Mouse (Mus musculus) intestine, embryonic 15.5 days (tissue): ENCODE measurements at regions not wholly inside any gene's neighbourhood (a gene's known extent, or its start where the extent isn't known, plus 50 kb on each side); places are given as distances from the start of the nearest gene placed in this dataset.

Experiments
- ATAC-seq: fragments of 200-750 bp; cut with Nextera tagmentation; 2 replicates; pipeline ENCODE4 v1.8.0; 2017; ENCODE audit warnings: moderate TSS enrichment, moderate library complexity
- H3K27ac ChIP-seq: fragments of 300-500 bp; sonication (generic); 2 replicates; pipeline ENCODE4 v1.5.1; 2015; ENCODE audit warnings: mild to moderate bottlenecking, inconsistent platforms
- H3K27me3 ChIP-seq: fragments of 300-500 bp; sonication (generic); replicated peaks from 2 replicates; pipeline ENCODE4 v1.6.1; 2015; ENCODE audit warnings: inconsistent platforms
- H3K36me3 ChIP-seq: fragments of 300-500 bp; sonication (generic); 2 replicates; pipeline ENCODE4 v1.6.1; 2015; ENCODE audit warnings: inconsistent platforms
- H3K4me1 ChIP-seq: fragments of 300-500 bp; sonication (generic); replicated peaks from 2 replicates; pipeline ENCODE4 v1.6.1; 2015; ENCODE audit warnings: inconsistent platforms
- H3K4me2 ChIP-seq: fragments of 300-500 bp; sonication (generic); replicated peaks from 2 replicates; pipeline ENCODE4 v1.6.1; 2015; ENCODE audit warnings: mild to moderate bottlenecking, inconsistent platforms
- H3K4me3 ChIP-seq: fragments of 300-500 bp; sonication (generic); replicated peaks from 2 replicates; pipeline ENCODE4 v1.5.1; 2015; ENCODE audit warnings: inconsistent platforms
- H3K9ac ChIP-seq: fragments of 300-500 bp; sonication (generic); 2 replicates; pipeline ENCODE4 v1.6.1; 2015; ENCODE audit warnings: inconsistent platforms
- H3K9me3 ChIP-seq: fragments of 300-500 bp; sonication (generic); 2 replicates; pipeline ENCODE4 v1.6.1; 2016; ENCODE audit warnings: inconsistent platforms
- WGBS: fragments of 180-500 bp; shearing (Covaris S2); methylation state at CpG from one replicate; pipeline ENCODE4 v1.1.7; 2015; 5-methylcytosine and 5-hydroxymethylcytosine counted together

DNA sequence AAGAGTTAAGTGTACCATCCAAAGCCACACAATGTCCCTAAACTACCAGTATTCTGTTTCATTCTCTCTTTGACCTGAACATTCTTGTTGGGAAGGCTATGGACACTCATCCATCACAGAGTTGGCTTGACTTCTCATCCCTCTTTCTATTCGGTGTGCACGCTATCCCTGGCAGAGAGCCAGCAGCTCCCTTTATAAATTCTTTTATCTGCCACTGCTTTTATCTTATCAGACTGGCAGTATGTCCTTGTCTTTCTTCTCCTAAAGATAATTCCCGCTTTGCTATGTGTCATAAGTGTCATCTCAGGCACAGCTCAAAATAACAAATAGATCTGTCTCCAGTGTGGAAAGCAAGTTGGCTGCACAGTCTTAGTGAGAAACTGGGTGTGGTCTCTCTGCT lies 106.6 kb upstream of the Lipc start:
- Histone ChIP-seq H3K4me3 (no peak overlapping the region), H3K27ac (no peak overlapping the region), H3K36me3 (no peaks in the 10 kb centered on the region), H3K27me3 (no peaks in the 10 kb centered on the region), H3K4me1 (0 out of 2 replicates have a peak, but pooled peaks cover 3% of the 10 kb centered on the region), H3K4me2 (no peak overlapping the region), H3K9ac (no peak overlapping the region), H3K9me3 (no peaks in the 10 kb centered on the region)
- no peak for ATAC-seq
- 32% methylated on average over 3 of the region's 3 CpGs for WGBS

GRCm38 (mm10) chr9:71056836-71057235 lies 104.8 kb upstream of the Lipc start:
- H3K9me3 ChIP-seq: no peaks in the 10 kb centered on the region
- no peak for ATAC-seq
- WGBS: 80% methylated on average over 3 of the region's 3 CpGs
- no peak overlapping the region for H3K4me2 ChIP-seq
- H3K9ac ChIP-seq: no peak overlapping the region
- no peaks in the 10 kb centered on the region for H3K36me3 ChIP-seq
- H3K4me3 ChIP-seq: no peak overlapping the region
- H3K27ac ChIP-seq: no peak overlapping the region
- no peaks in the 10 kb centered on the region for H3K27me3 ChIP-seq
- H3K4me1 ChIP-seq: 0 out of 2 replicates have a peak, but pooled peaks cover 3% of the 10 kb centered on the region

- Histone ChIP-seq H3K27me3 (no peaks in the 10 kb centered on the region), H3K4me3 (no peak overlapping the region), H3K4me1 (no peaks in the 10 kb centered on the region), H3K9ac (no peak overlapping the region), H3K27ac (no peak overlapping the region), H3K36me3 (no peaks in the 10 kb centered on the region), H3K9me3 (no peaks in the 10 kb centered on the region), H3K4me2 (no peak overlapping the region)
- WGBS: 41% methylated on average over 1 of the region's 1 CpGs
- no peak for ATAC-seq
Observed at GRCm38 (mm10) chr9:71043899-71044298, 91.9 kb upstream of the Lipc start.

GRCm38 (mm10) chr9:71035286-71035685 lies 83.3 kb upstream of the Lipc start:
- no peak for ATAC-seq
- H3K4me2 ChIP-seq: no peak overlapping the region

GRCm38 (mm10) chr9:71032156-71032555 lies 80.1 kb upstream of the Lipc start:
- no peaks in the 10 kb centered on the region for H3K36me3 ChIP-seq
- no peak overlapping the region for H3K27ac ChIP-seq
- no peaks in the 10 kb centered on the region for H3K9me3 ChIP-seq
- ATAC-seq: no peak
- no peak overlapping the region for H3K9ac ChIP-seq
- 0 out of 2 replicates have a peak, but pooled peaks cover 3% of the 10 kb centered on the region for H3K4me1 ChIP-seq
- no peak overlapping the region for H3K4me2 ChIP-seq
- H3K27me3 ChIP-seq: no peaks in the 10 kb centered on the region
- no peak overlapping the region for H3K4me3 ChIP-seq

More at GRCm38 (mm10) chr9:71035286-71035685, 83.3 kb upstream of the Lipc start:
- Histone ChIP-seq H3K27ac (no peak overlapping the region), H3K4me1 (no peaks in the 10 kb centered on the region), H3K27me3 (no peaks in the 10 kb centered on the region), H3K4me3 (no peak overlapping the region), H3K9ac (no peak overlapping the region), H3K9me3 (no peaks in the 10 kb centered on the region), H3K36me3 (no peaks in the 10 kb centered on the region)
- WGBS: 72% methylated on average over 6 of the region's 6 CpGs

- Histone ChIP-seq H3K27me3 (no peaks in the 10 kb centered on the region), H3K27ac (no peak overlapping the region), H3K4me1 (0 out of 2 replicates have a peak, but pooled peaks cover 3% of the 10 kb centered on the region), H3K9me3 (no peaks in the 10 kb centered on the region), H3K9ac (no peak overlapping the region), H3K4me2 (no peak overlapping the region), H3K4me3 (no peak overlapping the region), H3K36me3 (no peaks in the 10 kb centered on the region)
- peak; percentile 92 for ATAC-seq
- WGBS: 43% methylated on average over 3 of the region's 3 CpGs
Observed at GRCm38 (mm10) chr9:71030203-71030921, 78.3 kb upstream of the Lipc start.

GRCm38 (mm10) chr9:71028102-71028501 lies 76.1 kb upstream of the Lipc start:
- Histone ChIP-seq H3K27me3 (no peaks in the 10 kb centered on the region), H3K4me3 (no peak overlapping the region), H3K27ac (no peak overlapping the region), H3K9ac (no peak overlapping the region), H3K4me2 (no peak overlapping the region), H3K4me1 (0 out of 2 replicates have a peak, but pooled peaks cover 3% of the 10 kb centered on the region), H3K36me3 (no peaks in the 10 kb centered on the region), H3K9me3 (no peaks in the 10 kb centered on the region)
- no peak for ATAC-seq
- 83% methylated on average over 2 of the region's 2 CpGs for WGBS

DNA sequence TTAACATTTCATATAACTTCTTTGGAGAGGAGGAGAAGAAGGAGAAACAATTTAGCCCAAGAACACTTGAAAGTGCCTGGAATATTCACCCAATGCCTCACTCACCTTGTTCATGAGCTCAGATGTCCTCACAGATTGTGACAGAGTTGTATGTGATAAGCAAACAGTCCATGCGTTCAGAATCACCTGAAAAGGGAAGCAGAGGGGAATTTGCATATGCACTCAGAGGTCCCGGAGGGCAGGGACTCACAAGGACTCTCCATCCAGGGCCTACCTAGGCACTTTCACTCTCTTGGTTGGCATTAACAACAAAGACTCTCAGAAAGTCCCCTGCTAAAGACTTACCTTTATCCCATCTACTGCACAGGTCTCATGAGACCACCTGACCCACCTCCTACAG lies 75.6 kb upstream of the Lipc start:
- Histone ChIP-seq H3K27ac (no peak overlapping the region), H3K4me1 (0 out of 2 replicates have a peak, but pooled peaks cover 3% of the 10 kb centered on the region)
- 62% methylated on average over 2 of the region's 2 CpGs for WGBS

DNA sequence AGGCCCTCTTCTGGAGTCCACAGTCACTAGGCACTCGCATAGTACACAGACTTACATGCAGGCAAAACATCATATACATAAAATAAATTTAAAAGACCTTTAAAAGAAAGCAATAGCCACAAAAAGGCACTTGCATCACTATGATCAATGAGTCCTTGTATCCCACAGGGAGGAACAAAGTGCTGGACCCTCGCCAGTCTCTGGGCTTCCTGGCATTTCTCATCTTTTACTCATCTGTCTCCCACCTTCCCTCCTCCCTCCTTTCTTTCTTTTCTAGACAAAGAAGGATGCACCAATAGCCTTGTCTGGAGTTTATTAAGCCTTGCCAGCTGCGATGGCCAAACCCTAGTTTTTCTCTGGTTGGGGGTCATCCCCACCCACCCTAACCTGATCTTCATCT lies 73.2 kb upstream of the Lipc start:
- Histone ChIP-seq H3K9ac (no peak overlapping the region), H3K27me3 (no peaks in the 10 kb centered on the region), H3K4me3 (no peak overlapping the region), H3K4me2 (no peak overlapping the region), H3K27ac (no peak overlapping the region), H3K36me3 (no peaks in the 10 kb centered on the region), H3K9me3 (no peaks in the 10 kb centered on the region), H3K4me1 (0 out of 2 replicates have a peak, but pooled peaks cover 3% of the 10 kb centered on the region)
- no peak for ATAC-seq
- 53% methylated on average over 3 of the region's 3 CpGs for WGBS

More for the DNA sequence above, 75.6 kb upstream of the Lipc start:
- no peak for ATAC-seq
- Histone ChIP-seq H3K27me3 (no peaks in the 10 kb centered on the region), H3K4me3 (no peak overlapping the region), H3K4me2 (no peak overlapping the region), H3K36me3 (no peaks in the 10 kb centered on the region), H3K9ac (no peak overlapping the region), H3K9me3 (no peaks in the 10 kb centered on the region)

- Histone ChIP-seq H3K4me1 (no peaks in the 10 kb centered on the region), H3K27me3 (no peaks in the 10 kb centered on the region), H3K36me3 (no peaks in the 10 kb centered on the region), H3K27ac (no peak overlapping the region), H3K4me3 (no peak overlapping the region), H3K9ac (no peak overlapping the region), H3K9me3 (no peaks in the 10 kb centered on the region), H3K4me2 (no peak overlapping the region)
- WGBS: 85% methylated on average over 9 of the region's 9 CpGs
- no peak for ATAC-seq
Observed at GRCm38 (mm10) chr9:71018206-71018605, 66.2 kb upstream of the Lipc start.

GRCm38 (mm10) chr9:71017396-71018179 lies 65.6 kb upstream of the Lipc start:
- 84% methylated on average over 10 of the region's 10 CpGs for WGBS
- Histone ChIP-seq H3K27me3 (no peaks in the 10 kb centered on the region), H3K9ac (no peak overlapping the region), H3K36me3 (no peaks in the 10 kb centered on the region), H3K27ac (no peak overlapping the region), H3K4me3 (no peak overlapping the region), H3K9me3 (no peaks in the 10 kb centered on the region), H3K4me2 (no peak overlapping the region), H3K4me1 (no peaks in the 10 kb centered on the region)
- no peak for ATAC-seq

GRCm38 (mm10) chr9:71015942-71016341 lies 63.9 kb upstream of the Lipc start:
- Histone ChIP-seq H3K27ac (no peak overlapping the region), H3K9ac (no peak overlapping the region), H3K4me3 (no peak overlapping the region), H3K4me2 (no peak overlapping the region), H3K27me3 (no peaks in the 10 kb centered on the region), H3K9me3 (no peaks in the 10 kb centered on the region), H3K36me3 (no peaks in the 10 kb centered on the region), H3K4me1 (no peaks in the 10 kb centered on the region)
- no peak for ATAC-seq
- WGBS: 81% methylated on average over 3 of the region's 3 CpGs

DNA sequence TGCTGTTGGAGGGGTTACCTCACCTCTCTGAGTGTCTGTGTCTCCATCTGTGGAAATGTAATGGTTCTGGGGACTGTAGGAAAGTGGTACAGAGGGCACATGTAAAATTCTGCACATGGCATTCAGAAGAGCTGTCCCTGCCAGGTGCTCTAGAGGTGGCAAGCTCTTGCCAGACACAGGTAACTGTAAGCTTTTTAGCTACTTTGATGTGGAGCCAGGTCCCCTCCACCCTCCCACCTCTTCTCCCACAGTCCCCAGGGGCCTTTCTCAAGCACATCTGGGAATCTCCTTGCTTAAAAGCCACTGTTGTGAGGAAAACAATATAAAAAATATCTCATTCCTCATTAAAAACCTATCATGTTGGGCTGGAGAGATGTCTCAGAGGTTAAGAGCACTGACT lies 63.4 kb upstream of the Lipc start:
- Histone ChIP-seq H3K27me3 (no peaks in the 10 kb centered on the region), H3K9me3 (no peaks in the 10 kb centered on the region), H3K27ac (no peak overlapping the region), H3K36me3 (no peaks in the 10 kb centered on the region), H3K4me3 (no peak overlapping the region), H3K4me1 (no peaks in the 10 kb centered on the region), H3K4me2 (no peak overlapping the region), H3K9ac (no peak overlapping the region)
- no peak for ATAC-seq
